Mouse (Mus musculus) adrenal gland, postnatal 10 days (tissue): ENCODE measurements around the gene Frmpd1. TPM values are rescaled to one million over a fixed set of nuclear protein-coding genes. Genes with fewer than 3 reads are reported as not detected.

Experiments used
- DNase-seq: peaks from one replicate; pipeline ENCODE4 v3.0.0; 2021; ENCODE audit warnings: mixed read lengths
- long read RNA-seq, 2 experiments: library from polyadenylated mRNA; stranded (forward); transcript quantifications; one replicate each; pipeline ENCODE4 v2.0.0; 2021
- total RNA-seq, 2 experiments: library from RNA; stranded (reverse); gene quantifications; 2 replicates each; pipeline ENCODE4 v1.2.3; 2021

Frmpd1 gene
- 1 to 10 TPM; 6.3 to 7.3 TPM for total RNA-seq
- long read RNA-seq, experiment 1, partial matches to known transcripts = 1 of 2 reads
- long read RNA-seq, experiment 1, other reads (novel, unspliced or antisense) = 1 of 2 reads
- long read RNA-seq, experiment 2, full-length matches to known transcripts = 1 of 4 reads
- long read RNA-seq, experiment 2, partial matches to known transcripts = 2 of 4 reads
- long read RNA-seq, experiment 2, other reads (novel, unspliced or antisense) = 1 of 4 reads

DNA sequence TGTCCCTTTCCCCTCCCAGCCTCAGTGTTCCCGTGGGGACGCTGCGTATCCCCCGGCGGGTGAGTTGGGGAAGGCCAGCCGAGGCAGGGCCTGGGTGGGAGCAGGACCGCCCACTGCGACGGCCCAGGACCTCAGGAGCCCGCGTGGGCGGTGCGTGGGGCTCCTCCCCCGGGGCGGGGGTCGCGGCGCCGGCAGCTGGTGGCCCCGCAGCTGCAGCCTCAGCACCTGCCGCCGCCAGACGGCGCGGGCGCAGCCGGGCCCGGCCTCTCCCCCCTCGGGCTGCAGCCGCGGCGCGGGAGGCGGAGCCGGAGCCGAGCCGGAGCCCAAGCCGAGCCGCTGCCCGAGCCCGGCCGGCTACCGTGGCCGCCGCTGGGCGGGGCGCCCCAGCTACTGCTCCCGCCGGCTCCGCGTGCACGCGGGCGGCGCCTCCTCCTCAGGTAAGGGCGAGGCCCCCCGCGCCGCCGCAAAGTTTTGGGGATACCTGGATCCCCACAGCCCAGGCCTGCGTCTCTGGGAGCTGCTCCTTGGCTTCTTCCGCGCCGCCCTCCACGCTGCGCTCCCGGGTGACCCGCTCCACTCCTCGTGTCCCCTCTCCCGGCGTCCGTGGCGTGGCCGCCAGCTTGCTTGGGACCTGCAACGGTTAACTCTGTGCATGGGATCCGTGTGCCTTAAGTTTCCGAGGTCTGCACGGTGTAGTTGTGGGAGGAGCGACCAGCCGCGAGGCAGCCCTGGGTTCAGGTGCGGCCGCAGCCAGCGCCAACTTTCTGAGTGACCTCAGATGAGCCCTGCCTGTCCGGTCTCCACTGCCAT lies at the start of gene Frmpd1:
Gene Frmpd1 (plus strand): TSS at position 355 of the 810 bp plus-strand sequence.
- peak; percentile 79 for DNase-seq

- DNase-seq = no peak
Measured at GRCm38 (mm10) chr4:45137636-45138035, 47.0 kb upstream of the Frmpd1 start.

DNA sequence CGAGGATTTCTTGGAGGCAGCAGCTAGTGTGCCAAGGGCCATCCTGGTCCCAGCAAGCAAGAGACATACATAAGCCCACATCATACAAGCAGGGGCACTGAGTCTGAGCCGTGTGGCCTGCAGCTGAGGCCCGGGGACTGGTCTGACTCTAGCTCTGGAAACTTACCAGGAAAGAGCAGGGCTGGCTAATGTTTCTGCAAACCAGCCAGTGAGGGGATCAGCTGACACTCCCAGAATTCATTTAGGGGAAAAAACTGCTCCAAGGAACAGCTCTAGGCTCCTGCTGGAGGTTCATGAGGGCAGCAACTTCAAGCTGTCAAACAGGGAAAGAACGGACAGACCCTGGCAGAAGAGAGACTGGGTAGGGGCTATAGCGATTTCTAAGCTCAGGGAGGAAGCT lies 42.8 kb upstream of the Frmpd1 start:
- DNase-seq = no peak

GRCm38 (mm10) chr4:45142411-45142810 lies 42.3 kb upstream of the Frmpd1 start:
- DNase-seq = no peak

- no peak for DNase-seq
Measured at GRCm38 (mm10) chr4:45143005-45143404, 41.7 kb upstream of the Frmpd1 start.

DNA sequence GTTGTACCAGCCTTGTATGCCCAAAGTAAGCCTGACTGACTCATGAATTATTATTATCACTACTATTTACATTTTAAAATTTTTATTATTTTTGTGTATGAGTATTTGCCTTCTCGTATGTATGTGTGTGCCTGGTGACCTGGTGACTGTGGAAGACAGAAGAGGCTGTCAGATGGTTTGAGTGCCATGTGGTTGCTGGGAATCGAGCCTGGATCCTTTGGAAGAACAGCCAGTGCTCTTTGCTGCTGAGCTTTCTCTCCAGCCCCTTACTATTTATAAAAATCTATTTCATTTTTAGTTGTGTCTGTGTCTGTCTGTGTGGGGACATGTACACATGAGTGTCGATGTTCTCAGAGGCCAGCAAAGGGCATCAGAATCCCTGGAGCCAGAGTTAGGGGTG lies 28.2 kb upstream of the Frmpd1 start:
- DNase-seq = no peak

GRCm38 (mm10) chr4:45158608-45159007 lies 26.1 kb upstream of the Frmpd1 start:
- DNase-seq = no peak

- no peak for DNase-seq
Measured at GRCm38 (mm10) chr4:45160773-45161172, 23.9 kb upstream of the Frmpd1 start.

- peak; percentile 56 for DNase-seq
Measured at GRCm38 (mm10) chr4:45163711-45164110, 21.0 kb upstream of the Frmpd1 start.

GRCm38 (mm10) chr4:45165477-45165876 lies 19.2 kb upstream of the Frmpd1 start:
- DNase-seq = no peak

- DNase-seq = no peak
Measured at GRCm38 (mm10) chr4:45165955-45166354, 18.7 kb upstream of the Frmpd1 start.

DNA sequence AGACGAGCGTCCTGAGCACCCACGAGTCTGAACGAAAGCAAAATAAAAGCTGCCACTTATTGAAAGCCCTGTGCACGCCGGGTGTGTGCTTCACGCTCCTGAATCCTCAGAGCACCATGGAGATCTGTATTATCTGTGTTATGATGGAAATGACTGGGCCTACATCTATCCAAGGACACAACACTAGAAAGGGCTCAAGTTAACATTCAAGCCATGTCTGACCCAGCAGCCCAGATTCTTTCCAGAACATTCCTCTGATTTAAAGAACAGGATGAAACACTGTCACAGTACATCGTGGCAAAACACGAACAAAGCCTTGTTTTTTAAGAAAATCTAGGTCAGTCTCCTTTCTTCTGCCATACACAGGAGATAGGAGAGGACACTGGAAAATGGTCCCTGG lies 13.3 kb upstream of the Frmpd1 start:
- no peak for DNase-seq

GRCm38 (mm10) chr4:45183818-45184520 lies 706 bp upstream of the Frmpd1 start:
- no peak for DNase-seq

DNA sequence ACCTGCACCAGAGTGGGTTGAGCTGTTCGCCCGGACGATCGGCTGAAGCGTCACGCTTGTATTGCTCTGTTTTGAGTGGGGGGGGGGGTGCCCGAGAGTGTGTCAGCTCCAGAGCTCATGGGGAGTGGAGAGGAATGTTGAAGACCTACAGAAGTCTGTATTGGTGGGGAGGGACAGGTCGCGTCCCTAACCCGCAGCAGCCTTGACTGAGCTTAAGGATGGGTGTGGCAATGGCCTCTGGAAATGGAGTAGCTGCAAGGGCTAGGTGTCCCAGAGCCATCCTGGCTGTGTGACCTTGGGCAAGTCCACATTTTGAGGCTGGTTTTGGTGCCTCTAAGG lies 625 bp downstream of the Frmpd1 start:
- no peak for DNase-seq

GRCm38 (mm10) chr4:45198296-45198695 lies 13.6 kb downstream of the Frmpd1 start:
- no peak for DNase-seq

DNA sequence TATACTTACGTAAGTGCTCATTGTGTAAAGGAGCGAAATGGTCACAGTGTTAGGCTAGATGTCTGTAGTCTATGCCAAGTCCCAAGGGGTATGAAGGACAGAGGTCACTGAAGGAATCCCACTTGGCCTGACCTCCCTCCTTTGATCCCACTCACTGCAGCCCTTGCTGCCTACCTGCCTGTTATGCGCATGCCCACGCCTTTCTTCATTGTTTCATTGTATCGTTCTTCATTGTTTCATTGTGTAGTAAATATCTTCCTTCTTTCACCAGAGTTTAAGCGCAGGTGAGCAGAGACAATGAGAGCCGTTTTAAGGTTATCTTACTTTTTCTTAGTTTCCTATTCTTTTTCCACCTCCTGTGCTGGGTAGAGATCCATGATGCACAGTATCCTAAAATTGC lies 18.6 kb downstream of the Frmpd1 start:
- DNase-seq = no peak

GRCm38 (mm10) chr4:45207444-45207843 lies 22.8 kb downstream of the Frmpd1 start:
- DNase-seq = no peak

GRCm38 (mm10) chr4:45208832-45209363 lies 24.2 kb downstream of the Frmpd1 start:
- no peak for DNase-seq

DNA sequence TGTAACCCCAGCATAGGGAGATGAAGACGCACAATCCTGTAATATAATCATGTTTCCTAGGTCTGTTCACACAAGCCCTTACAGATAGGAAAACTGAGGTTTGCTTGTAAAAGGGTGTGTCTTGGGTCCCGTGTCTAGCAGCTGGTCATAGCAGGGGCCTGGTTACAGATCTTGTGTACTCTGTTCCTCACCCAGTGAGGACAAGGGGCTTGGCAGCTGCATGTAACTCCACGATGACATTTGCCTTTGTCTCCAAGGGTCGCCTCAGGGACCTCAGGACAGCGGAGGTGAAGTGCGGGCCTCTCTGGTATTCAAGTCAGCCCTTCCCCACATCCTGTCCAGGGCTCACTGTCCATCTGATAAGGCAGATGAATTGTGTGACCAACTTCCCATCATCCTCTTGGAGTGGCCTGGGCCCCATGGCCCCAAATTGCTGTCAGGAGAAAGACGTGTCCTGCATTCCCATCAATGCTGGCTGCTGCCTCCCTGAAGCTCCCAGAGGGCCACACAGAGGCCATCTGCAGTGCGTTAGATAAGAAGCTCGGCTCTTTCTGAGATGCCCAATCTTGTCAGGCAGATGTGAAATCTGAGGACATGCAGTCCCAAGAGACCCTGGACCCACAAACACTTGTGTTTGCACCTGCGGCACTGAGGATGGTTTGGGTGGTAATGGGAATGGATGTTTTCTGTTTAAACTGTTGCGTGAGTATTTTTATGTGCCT lies 27.8 kb downstream of the Frmpd1 start:
- DNase-seq = no peak

DNA sequence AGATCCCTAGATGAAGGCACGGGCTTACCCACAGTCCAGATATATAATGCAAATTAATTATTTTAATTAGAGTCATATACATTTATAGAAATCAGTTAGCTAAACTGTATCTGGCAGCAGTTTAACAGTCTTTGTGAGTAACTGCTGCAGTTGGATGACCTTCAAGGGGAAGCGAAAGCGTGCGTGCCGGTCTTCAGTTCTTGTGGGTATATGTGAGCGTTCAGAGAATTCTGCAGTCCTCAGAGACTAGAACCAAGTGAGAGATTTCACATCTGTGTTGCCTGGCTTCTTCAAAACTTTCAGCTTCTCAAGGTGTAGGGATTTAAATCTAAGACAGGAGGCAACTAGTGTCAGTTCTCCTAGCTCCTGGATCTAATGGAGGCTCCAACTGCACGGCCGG lies 35.3 kb downstream of the Frmpd1 start:
- peak; percentile 17 for DNase-seq

- DNase-seq = no peak
Measured at GRCm38 (mm10) chr4:45222395-45222794, 37.7 kb downstream of the Frmpd1 start.

GRCm38 (mm10) chr4:45230263-45230662 lies 45.6 kb downstream of the Frmpd1 start:
- no peak for DNase-seq
